12 mouse cellular contexts compared by ENCODE assay signal in genomic region chr15:77807264-77807585, GRCm38 (mm10). TPM values are rescaled to one million over a fixed set of nuclear protein-coding genes. Genes with fewer than 3 reads are reported as not detected.
DNase-seq lines count a peak whose midpoint lies in the region; ATAC-seq and TF ChIP-seq lines count a peak whose summit lies in the region.
"Had no signal": no experiment of that assay in that cellular context is flagged by ENCODE, and none has a peak within 500 bp of the region (broad histone marks: within the 10 kb centered on the region; RNA-seq: fewer than 3 reads in every experiment).

No protein-coding gene starts in this region.

- peaks cover 65% of the 10 kb centered on the region for H3K4me1 ChIP-seq in heart, embryonic 11.5 days (ENCODE audit: control insufficient read depth, insufficient read depth, low read length)
- peaks cover 5% of the 10 kb centered on the region; the same call in 1 of the 2 replicates for H3K4me1 ChIP-seq in lung, postnatal 0 days (ENCODE audit: insufficient read depth, low read depth, low read length)
- peaks cover 37% of the 10 kb centered on the region for H3K4me1 ChIP-seq in intestine, embryonic 16.5 days (ENCODE audit: control insufficient read depth, insufficient read depth, low read length)
- peaks cover 4% of the 10 kb centered on the region for H3K4me1 ChIP-seq in midbrain, embryonic 11.5 days (ENCODE audit: control insufficient read depth, insufficient read depth, low read length)

- no peak for TF ChIP-seq EP300 in lung, postnatal 0 days (IDR thresholded peaks at IDR 0.05)

- H3K27ac ChIP-seq in heart, embryonic 11.5 days (ENCODE audit: low read depth, low read length), result peak overlapping the region; percentile 70
- peak overlapping the region; percentile 45 for H3K27ac ChIP-seq in lung, postnatal 0 days (ENCODE audit: low read length)
- peak overlapping the region; percentile 21; the same call in 1 of the 2 replicates for H3K27ac ChIP-seq in intestine, embryonic 16.5 days (ENCODE audit: low read length)
- no peak overlapping the region for H3K27ac ChIP-seq in midbrain, embryonic 11.5 days (ENCODE audit: low read depth, low read length)
- H3K27ac ChIP-seq: liver, embryonic 14.5 days had no signal

- 78% methylated on average over 7 of the region's 7 CpGs for WGBS in heart, embryonic 11.5 days (ENCODE audit: insufficient replicate concordance)
- 51% methylated on average over 7 of the region's 7 CpGs for WGBS in lung, postnatal 0 days
- 76% methylated on average over 7 of the region's 7 CpGs for WGBS in intestine, embryonic 16.5 days
- 91% methylated on average over 7 of the region's 7 CpGs for WGBS in midbrain, embryonic 11.5 days

- H3K27me3 ChIP-seq in heart, embryonic 11.5 days (ENCODE audit: control insufficient read depth, insufficient read depth, low read length), result no peaks in the 10 kb centered on the region
- H3K27me3 ChIP-seq in lung, postnatal 0 days (replicated peaks; ENCODE audit: insufficient read depth, low read length), result no peaks in the 10 kb centered on the region
- no peaks in the 10 kb centered on the region for H3K27me3 ChIP-seq in intestine, embryonic 16.5 days (replicated peaks; ENCODE audit: control insufficient read depth, insufficient read depth, low read length)
- no peaks in the 10 kb centered on the region for H3K27me3 ChIP-seq in midbrain, embryonic 11.5 days (ENCODE audit: control insufficient read depth, insufficient read depth, low read length)

- H3K9me3 ChIP-seq in heart, embryonic 11.5 days (replicated peaks; ENCODE audit: control insufficient read depth, low read length), result no peaks in the 10 kb centered on the region
- H3K9me3 ChIP-seq in lung, postnatal 0 days (ENCODE audit: low read length), result no peaks in the 10 kb centered on the region
- no peaks in the 10 kb centered on the region for H3K9me3 ChIP-seq in intestine, embryonic 16.5 days (ENCODE audit: control insufficient read depth, low read length)
- no peaks in the 10 kb centered on the region for H3K9me3 ChIP-seq in midbrain, embryonic 11.5 days (ENCODE audit: control insufficient read depth, low read length)

- no peak for DNase-seq in heart, postnatal 36 days
- DNase-seq in lung, postnatal 0 days (ENCODE audit: low spot score), result no peak
- no peak for DNase-seq in lung, postnatal 10 days
- peak; percentile 58 for DNase-seq in thymus, postnatal 25 days
- DNase-seq in cerebellum, postnatal 10 days, result no peak
- DNase-seq in midbrain, embryonic 11.5 days (ENCODE audit: low spot score, missing footprints), result no peak
- DNase-seq: gastrocnemius, postnatal 14 days; right cerebral cortex, postnatal 4 days had no signal

- ATAC-seq in heart, embryonic 11.5 days (replicated peaks; ENCODE audit: insufficient number of reproducible peaks, low FRiP score, low TSS enrichment), result no peak
- 0 out of 2 replicates have a peak, but pooled peaks have one; percentile 7 for ATAC-seq in lung, postnatal 0 days
- ATAC-seq in intestine, embryonic 16.5 days, result no peak
- no peak for ATAC-seq in midbrain, embryonic 11.5 days (ENCODE audit: low FRiP score)

- peaks cover 28% of the 10 kb centered on the region for H3K36me3 ChIP-seq in heart, embryonic 11.5 days (ENCODE audit: control insufficient read depth, insufficient read depth, low read length)
- H3K36me3 ChIP-seq in lung, postnatal 0 days (ENCODE audit: insufficient read depth, low read length), result peaks cover 48% of the 10 kb centered on the region; the same call in 1 of the 2 replicates
- H3K36me3 ChIP-seq in intestine, embryonic 16.5 days (ENCODE audit: control insufficient read depth, insufficient read depth, low read length), result peaks cover 31% of the 10 kb centered on the region
- H3K36me3 ChIP-seq in midbrain, embryonic 11.5 days (ENCODE audit: control insufficient read depth, insufficient read depth, low read length), result no peaks in the 10 kb centered on the region

- no peak overlapping the region for H3K4me3 ChIP-seq in heart, embryonic 11.5 days (ENCODE audit: low read depth, low read length)
- H3K4me3 ChIP-seq in lung, postnatal 0 days (ENCODE audit: low read depth, low read length), result no peak overlapping the region
- no peak overlapping the region for H3K4me3 ChIP-seq in intestine, embryonic 16.5 days (ENCODE audit: low read length)
- H3K4me3 ChIP-seq in midbrain, embryonic 11.5 days (ENCODE audit: low read depth, low read length), result no peak overlapping the region

- H3K9ac ChIP-seq in heart, embryonic 11.5 days (ENCODE audit: low read depth, low read length), result no peak overlapping the region; the same call in 1 of the 2 replicates
- 0 out of 2 replicates have a peak overlapping the region, but pooled peaks have one; percentile 6 for H3K9ac ChIP-seq in lung, postnatal 0 days (replicated peaks; ENCODE audit: low read depth)
- no peak overlapping the region for H3K9ac ChIP-seq in intestine, embryonic 16.5 days (ENCODE audit: low read depth, low read length)
- H3K9ac ChIP-seq in midbrain, embryonic 11.5 days (ENCODE audit: low read length), result no peak overlapping the region
- H3K9ac ChIP-seq: liver, embryonic 14.5 days had no signal

- no peak overlapping the region for H3K4me2 ChIP-seq in heart, embryonic 11.5 days
- no peak overlapping the region for H3K4me2 ChIP-seq in lung, postnatal 0 days (replicated peaks; ENCODE audit: low read depth, low read length)
- no peak overlapping the region for H3K4me2 ChIP-seq in intestine, embryonic 16.5 days (ENCODE audit: low read depth, low read length)
- no peak overlapping the region for H3K4me2 ChIP-seq in midbrain, embryonic 11.5 days

- TF ChIP-seq CTCF in lung, postnatal 0 days (IDR thresholded peaks at IDR 0.05), result no peak

- intact Hi-C loops in heart, postnatal 36 days (cut with DNase I), result no loop called here

RNA-seq across cellular contexts. Expression of gene Myh9, which starts 34.8 kb away (rescaled TPM):
- polyA plus RNA-seq in heart, embryonic 11.5 days (2014; fragmentation: Nextera tagmentation; extraction: Ambion mirVana), result 30.4 and 31.8 TPM in 2 replicates
- 100 to 1,000 TPM; 105 to 110 TPM for total RNA-seq in heart, postnatal 36 days (2021)
- 59.3 and 67.3 TPM in 2 replicates for polyA plus RNA-seq in lung, postnatal 0 days (2015; fragmentation: Nextera tagmentation; extraction: Ambion mirVana)
- polyA plus RNA-seq in intestine, embryonic 16.5 days (2015; fragmentation: Nextera tagmentation; extraction: Ambion mirVana), result 39.1 and 43.8 TPM in 2 replicates
- polyA plus RNA-seq in midbrain, embryonic 11.5 days (2014; fragmentation: Nextera tagmentation; extraction: Ambion mirVana), result 16.4 and 19.6 TPM in 2 replicates

RNA-seq across cellular contexts. Expression of gene Apol8, which starts 50.4 kb away (rescaled TPM):
- polyA plus RNA-seq in heart, embryonic 11.5 days (2014; fragmentation: Nextera tagmentation; extraction: Ambion mirVana), result 0.67 and 0.89 TPM in 2 replicates
- not detected for total RNA-seq in heart, postnatal 36 days (2021)
- 0.06 and 0.26 TPM in 2 replicates for polyA plus RNA-seq in lung, postnatal 0 days (2015; fragmentation: Nextera tagmentation; extraction: Ambion mirVana)
- polyA plus RNA-seq in intestine, embryonic 16.5 days (2015; fragmentation: Nextera tagmentation; extraction: Ambion mirVana), result 0.21 and 0.34 TPM in 2 replicates
- polyA plus RNA-seq in midbrain, embryonic 11.5 days (2014; fragmentation: Nextera tagmentation; extraction: Ambion mirVana), result 0.11 and 0.34 TPM in 2 replicates
- total RNA-seq: gastrocnemius, postnatal 14 days had no signal
- polyA plus RNA-seq: intestine, embryonic 14.5 days had no signal
